Mouse (Mus musculus): ENCODE measurements around the gene Plb1. TPM values are rescaled to one million over a fixed set of nuclear protein-coding genes. Genes with fewer than 3 reads are reported as not detected.
A peak's percentile ranks its signal among the peaks of the same experiment; 100 is the strongest.

Gene Plb1
- total RNA-seq, 2 experiments from 2014 or later, result 0.91 to 1.8 TPM

GRCm38 (mm10) chr5:32369391-32369790 is 136.9 kb downstream of the Plb1 start:
- no peak overlapping the region for H3K27ac ChIP-seq
- intact Hi-C loops (cut with DNase I), result no loop called here
- H3K4me3 ChIP-seq, result no peak overlapping the region
- peak; percentile 27 to 29 for DNase-seq (ENCODE audit: extremely low spot score in 1 of 2, low spot score in 2 of 2)
- TF ChIP-seq CTCF (IDR thresholded peaks at IDR 0.05), result no peak

GRCm38 (mm10) chr5:32371239-32371638 is 138.7 kb downstream of the Plb1 start:
- intact Hi-C loops (cut with DNase I), result no loop called here
- TF ChIP-seq CTCF (IDR thresholded peaks at IDR 0.05), result no peak

GRCm38 (mm10) chr5:32378546-32378945 is 146.0 kb downstream of the Plb1 start:
- Histone ChIP-seq H3K4me3 (no peak overlapping the region), H3K27ac (no peak overlapping the region)
- TF ChIP-seq CTCF (IDR thresholded peaks at IDR 0.05), result no peak
- no peak for DNase-seq (ENCODE audit: extremely low spot score in 1 of 2, low spot score in 2 of 2)
- intact Hi-C loops (cut with DNase I), result no loop called here

More at GRCm38 (mm10) chr5:32371239-32371638, 138.7 kb downstream of the Plb1 start:
- Histone ChIP-seq H3K4me3 (no peak overlapping the region), H3K27ac (no peak overlapping the region)
- DNase-seq (ENCODE audit: extremely low spot score in 1 of 2, low spot score in 2 of 2), result no peak

- DNase-seq (ENCODE audit: extremely low spot score in 1 of 2, low spot score in 2 of 2), result no peak
- no peak for TF ChIP-seq CTCF (IDR thresholded peaks at IDR 0.05)
- intact Hi-C loops (cut with DNase I), result no loop called here
- Histone ChIP-seq H3K4me3 (no peak overlapping the region), H3K27ac (no peak overlapping the region)
Observed at GRCm38 (mm10) chr5:32388656-32389055, 156.1 kb downstream of the Plb1 start.

- no peak for DNase-seq (ENCODE audit: extremely low spot score in 1 of 2, low spot score in 2 of 2)
- no peak overlapping the region for H3K27ac ChIP-seq
- H3K4me3 ChIP-seq, result no peak overlapping the region
- intact Hi-C loops (cut with DNase I), result no loop called here
- TF ChIP-seq CTCF (IDR thresholded peaks at IDR 0.05), result no peak
Observed at GRCm38 (mm10) chr5:32390295-32390694, 157.8 kb downstream of the Plb1 start.

GRCm38 (mm10) chr5:32392281-32392680 is 159.8 kb downstream of the Plb1 start:
- no peak for TF ChIP-seq CTCF (IDR thresholded peaks at IDR 0.05)
- no peak for DNase-seq (ENCODE audit: extremely low spot score in 1 of 2, low spot score in 2 of 2)
- Histone ChIP-seq H3K4me3 (no peak overlapping the region), H3K27ac (no peak overlapping the region)
- intact Hi-C loops (cut with DNase I), result no loop called here

GRCm38 (mm10) chr5:32394586-32394985 is 162.1 kb downstream of the Plb1 start:
- no peak overlapping the region for H3K4me3 ChIP-seq
- no peak for TF ChIP-seq CTCF (IDR thresholded peaks at IDR 0.05)
- no peak overlapping the region for H3K27ac ChIP-seq
- DNase-seq (ENCODE audit: extremely low spot score in 1 of 2, low spot score in 2 of 2), result no peak
- intact Hi-C loops (cut with DNase I), result no loop called here

- intact Hi-C loops (cut with DNase I), result no loop called here
- TF ChIP-seq CTCF (IDR thresholded peaks at IDR 0.05), result no peak
Observed at GRCm38 (mm10) chr5:32395101-32395892, 162.8 kb downstream of the Plb1 start.

GRCm38 (mm10) chr5:32397719-32398118 is 165.2 kb downstream of the Plb1 start:
- H3K4me3 ChIP-seq, result no peak overlapping the region
- no peak overlapping the region for H3K27ac ChIP-seq
- no peak for TF ChIP-seq CTCF (IDR thresholded peaks at IDR 0.05)
- DNase-seq (ENCODE audit: extremely low spot score in 1 of 2, low spot score in 2 of 2), result no peak
- intact Hi-C loops (cut with DNase I), result no loop called here

More at GRCm38 (mm10) chr5:32395101-32395892, 162.8 kb downstream of the Plb1 start:
- Histone ChIP-seq H3K4me3 (no peak overlapping the region), H3K27ac (no peak overlapping the region)
- DNase-seq (ENCODE audit: extremely low spot score in 1 of 2, low spot score in 2 of 2), result no peak

- Histone ChIP-seq H3K4me3 (no peak overlapping the region), H3K27ac (no peak overlapping the region)
- no peak for DNase-seq (ENCODE audit: extremely low spot score in 1 of 2, low spot score in 2 of 2)
- TF ChIP-seq CTCF (IDR thresholded peaks at IDR 0.05), result no peak
- intact Hi-C loops (cut with DNase I), result no loop called here
Observed at GRCm38 (mm10) chr5:32400926-32401325, 168.4 kb downstream of the Plb1 start.

GRCm38 (mm10) chr5:32403082-32403953 is 170.8 kb downstream of the Plb1 start:
- intact Hi-C loops (cut with DNase I), result no loop called here
- no peak for TF ChIP-seq CTCF (IDR thresholded peaks at IDR 0.05)
- Histone ChIP-seq H3K4me3 (no peak overlapping the region), H3K27ac (no peak overlapping the region)
- DNase-seq (ENCODE audit: extremely low spot score in 1 of 2, low spot score in 2 of 2), result peak in 1 of 2 experiments; percentile 38

GRCm38 (mm10) chr5:32405199-32405855 is 172.8 kb downstream of the Plb1 start:
- DNase-seq (ENCODE audit: extremely low spot score in 1 of 2, low spot score in 2 of 2), result no peak
- intact Hi-C loops (cut with DNase I), result no loop called here
- Histone ChIP-seq H3K4me3 (no peak overlapping the region), H3K27ac (no peak overlapping the region)
- no peak for TF ChIP-seq CTCF (IDR thresholded peaks at IDR 0.05)

Measured in left cerebral cortex, adult 2 months (tissue).